9 mouse cellular contexts compared by ENCODE assay signal in the genomic region with DNA sequence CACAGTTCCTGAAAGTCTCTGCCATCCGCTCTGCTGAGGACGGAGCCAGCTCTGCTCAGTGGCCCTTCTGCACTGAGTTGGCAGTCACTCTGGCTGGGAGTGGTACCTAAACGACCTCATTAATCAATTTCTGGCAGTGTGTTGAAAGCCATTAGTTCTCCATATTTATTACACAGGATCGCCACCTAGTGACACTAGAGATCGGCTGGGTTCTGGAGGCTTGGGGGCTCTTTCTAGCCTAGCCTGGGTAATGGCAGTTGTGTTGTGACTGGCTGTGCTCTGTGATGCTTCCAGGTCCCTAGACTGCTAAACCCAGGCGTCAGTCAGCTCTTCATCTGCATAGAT. TPM values are rescaled to one million over a fixed set of nuclear protein-coding genes. Genes with fewer than 3 reads are reported as not detected.
DNase-seq lines count a peak whose midpoint lies in the region; ATAC-seq and TF ChIP-seq lines count a peak whose summit lies in the region.
"Had no signal": no experiment of that assay in that cellular context is flagged by ENCODE, and none has a peak within 500 bp of the region (broad histone marks: within the 10 kb centered on the region; RNA-seq: fewer than 3 reads in every experiment).

No protein-coding gene starts in this region.

- peaks cover 13% of the 10 kb centered on the region for H3K4me1 ChIP-seq in G1E (ENCODE audit: insufficient read depth, low read depth, low read length)
- peaks cover 4% of the 10 kb centered on the region; the same call in 1 of the 2 replicates for H3K4me1 ChIP-seq in kidney, embryonic 14.5 days (ENCODE audit: control insufficient read depth, insufficient read depth, low read length)

- TF ChIP-seq CTCF in G1E (IDR thresholded peaks at IDR 0.05; ENCODE audit: low read depth, low read length): no peak

- no peak overlapping the region for H3K9ac ChIP-seq in kidney, embryonic 14.5 days (ENCODE audit: low read depth, low read length)
- H3K9ac ChIP-seq: heart, embryonic 13.5 days had no signal

- H3K9me3 ChIP-seq in G1E (replicated peaks): no peaks in the 10 kb centered on the region
- no peaks in the 10 kb centered on the region for H3K9me3 ChIP-seq in kidney, embryonic 14.5 days (ENCODE audit: control insufficient read depth, low read length)
- H3K9me3 ChIP-seq: heart, embryonic 13.5 days had no signal

- no peak overlapping the region for H3K4me3 ChIP-seq in G1E (ENCODE audit: low read depth, low read length)
- H3K4me3 ChIP-seq in kidney, embryonic 14.5 days (ENCODE audit: low read length): no peak overlapping the region
- H3K4me3 ChIP-seq: heart, embryonic 13.5 days had no signal

- no peak for ATAC-seq in G1E (ENCODE audit: extremely low read depth, insufficient number of reproducible peaks, low FRiP score, poor library complexity, severe bottlenecking)
- ATAC-seq in kidney, embryonic 14.5 days (ENCODE audit: low FRiP score, low TSS enrichment): peak; percentile 60; the same call in 1 of the 2 replicates

- H3K4me2 ChIP-seq in kidney, embryonic 14.5 days (replicated peaks; ENCODE audit: low read depth, low read length): no peak overlapping the region
- H3K4me2 ChIP-seq: heart, embryonic 13.5 days had no signal

- H3K27ac ChIP-seq in kidney, embryonic 14.5 days (ENCODE audit: low read depth, low read length): no peak overlapping the region
- H3K27ac ChIP-seq: heart, embryonic 13.5 days had no signal

- WGBS in kidney, embryonic 14.5 days: 9% methylated on average over 6 of the region's 6 CpGs

- peaks cover 19% of the 10 kb centered on the region for H3K27me3 ChIP-seq in G1E (ENCODE audit: insufficient read depth, low read length)
- H3K27me3 ChIP-seq in kidney, embryonic 14.5 days (ENCODE audit: control insufficient read depth, insufficient read depth, low read length): no peaks in the 10 kb centered on the region
- H3K27me3 ChIP-seq in splenic B cell, adult 2 months (ENCODE audit: control insufficient read depth, insufficient read depth, low read length, poor library complexity, severe bottlenecking): no peaks in the 10 kb centered on the region
- H3K27me3 ChIP-seq: heart, embryonic 13.5 days had no signal

- DNase-seq in gastrocnemius, adult 18-20 months (ENCODE audit: low spot score): peak; percentile 36
- no peak for DNase-seq in gastrocnemius, postnatal 10 days
- DNase-seq in G1E (ENCODE audit: low spot score): peak; percentile 16
- DNase-seq in cerebellum, postnatal 14 days: peak; percentile 78 to 82
- DNase-seq in gastrocnemius, postnatal 25 days: peak; percentile 39
- peak; percentile 50 for DNase-seq in lung, postnatal 10 days
- DNase-seq in splenic B cell, adult 2 months (ENCODE audit: low read depth, low spot score): peak; percentile 33

- H3K36me3 ChIP-seq in G1E (replicated peaks): no peaks in the 10 kb centered on the region
- peaks cover 9% of the 10 kb centered on the region for H3K36me3 ChIP-seq in kidney, embryonic 14.5 days (ENCODE audit: control insufficient read depth, insufficient read depth, low read length)
- H3K36me3 ChIP-seq in splenic B cell, adult 2 months (ENCODE audit: control insufficient read depth, insufficient read depth, low read length, poor library complexity, severe bottlenecking): peaks cover 17% of the 10 kb centered on the region

RNA-seq across cellular contexts. Expression of gene Ccnb2, which starts 28.8 kb away (rescaled TPM):
- total RNA-seq in gastrocnemius, adult 18-20 months (2021): under 1 TPM in 1 of 2 experiments, not detected in 1; 0.14 TPM
- 10 to 100 TPM; 11.7 to 12.5 TPM for total RNA-seq in gastrocnemius, postnatal 10 days (2021)
- total RNA-seq in G1E (2014; fragmentation: Nextera tagmentation) (117 and 131 TPM in 2 replicates), G1E (2017) (120 and 125 TPM in 2 replicates)
- polyA plus RNA-seq in G1E (2012): 66.3 and 77.8 TPM in 2 replicates
- total RNA-seq in gastrocnemius, postnatal 25 days (2021): under 1 TPM; 0.69 to 0.86 TPM
- polyA plus RNA-seq in kidney, embryonic 14.5 days (2014; fragmentation: Nextera tagmentation; extraction: Ambion mirVana): 234 and 264 TPM in 2 replicates

Comparison
In these comparisons a context has a peak if more than half of its experiments do, and no peak if none do; other contexts are left out.
1. RNA of gene Ccnb2, which starts 28.8 kb away (total RNA-seq): 117 to 131 TPM in G1E; 11.7 to 12.5 TPM in gastrocnemius, postnatal 10 days, 0.69 to 0.86 TPM in gastrocnemius, postnatal 25 days and 0.14 TPM in gastrocnemius, adult 18-20 months; every median in the first group is over 4 times any median in the second.